Mouse (Mus musculus) brain, embryonic 14.5 days (tissue): ENCODE data around the gene B3gnt2.

Experiments used
- CTCF ChIP-seq: fragments of 200-500 bp; IDR thresholded peaks from 2 replicates; pipeline ENCODE4 v1.5.1; 2012; ENCODE audit warnings: inconsistent platforms, mild to moderate bottlenecking, moderate library complexity, borderline replicate concordance; ENCODE audit not compliant: insufficient read depth, insufficient read length; ENCODE audit errors: extremely low read depth
- POLR2A ChIP-seq: fragments of 200-500 bp; IDR thresholded peaks from 2 replicates; pipeline ENCODE4 v1.6.1; 2012; ENCODE audit warnings: mild to moderate bottlenecking, inconsistent platforms, borderline replicate concordance; ENCODE audit not compliant: poor library complexity, insufficient read depth, insufficient read length, severe bottlenecking; ENCODE audit errors: extremely low read depth

DNA sequence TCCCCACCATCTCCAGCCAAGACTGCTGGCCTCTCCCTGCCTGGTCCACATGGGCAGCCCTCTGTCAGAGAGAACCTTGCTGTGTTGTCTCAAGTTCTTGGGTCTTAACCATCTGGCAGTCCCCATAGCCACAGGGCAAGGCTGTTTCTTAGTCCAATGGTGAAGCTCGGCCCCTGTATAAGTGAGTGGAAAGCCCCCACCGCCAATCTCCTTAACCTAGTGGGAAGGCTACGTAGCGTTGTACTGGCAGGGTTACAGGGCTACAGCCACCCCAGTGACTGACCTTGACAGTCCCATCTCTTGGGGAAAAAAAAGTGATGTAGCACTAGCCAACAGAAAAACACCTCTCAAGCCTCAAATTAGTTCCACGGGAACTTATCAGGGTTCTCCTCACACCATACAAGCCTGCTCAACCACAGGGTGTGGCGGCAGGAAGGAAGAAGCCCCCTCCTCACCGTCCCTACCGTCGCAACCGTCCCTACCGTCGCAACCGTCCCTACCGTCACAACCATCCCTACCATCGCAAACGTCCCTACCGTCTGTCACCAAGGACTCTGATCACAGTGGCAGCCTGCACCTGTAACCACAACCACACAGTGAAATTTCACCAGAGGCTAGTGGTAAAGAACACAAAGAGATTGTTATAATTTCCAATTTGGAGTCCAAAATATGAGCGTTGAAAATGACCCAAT is 98.4 kb downstream of the B3gnt2 start:
- TF ChIP-seq CTCF = no peak
- TF ChIP-seq POLR2A = no peak
